Mouse (Mus musculus) heart, embryonic 15.5 days (tissue): ENCODE measurements at regions not wholly inside any gene's neighbourhood (a gene's known extent, or its start where the extent isn't known, plus 50 kb on each side); places are given as distances from the start of the nearest gene placed in this dataset.

ENCODE experiments used
- ATAC-seq: fragments of 200-750 bp; cut with Nextera tagmentation; replicated peaks from 2 replicates; pipeline ENCODE4 v1.8.0; 2017; ENCODE audit warnings: low read depth, moderate TSS enrichment; ENCODE audit not compliant: insufficient number of reproducible peaks, insufficient read depth, low FRiP score
- H3K27ac ChIP-seq: fragments of 300-500 bp; sonication (generic); 2 replicates; pipeline ENCODE4 v1.5.1; 2015; ENCODE audit warnings: mild to moderate bottlenecking, inconsistent platforms
- H3K27me3 ChIP-seq: fragments of 300-500 bp; sonication (generic); 2 replicates; pipeline ENCODE4 v1.6.1; 2015; ENCODE audit warnings: inconsistent platforms
- H3K36me3 ChIP-seq: fragments of 300-500 bp; sonication (generic); 2 replicates; pipeline ENCODE4 v1.6.1; 2015; ENCODE audit warnings: mild to moderate bottlenecking, inconsistent platforms
- H3K4me1 ChIP-seq: fragments of 300-500 bp; sonication (generic); replicated peaks from 2 replicates; pipeline ENCODE4 v1.6.1; 2015; ENCODE audit warnings: inconsistent platforms
- H3K4me2 ChIP-seq: fragments of 300-500 bp; sonication (generic); 2 replicates; pipeline ENCODE4 v1.6.1; 2015; ENCODE audit warnings: inconsistent platforms, mild to moderate bottlenecking, moderate library complexity
- H3K4me3 ChIP-seq: fragments of 300-500 bp; sonication (generic); 2 replicates; pipeline ENCODE4 v1.5.1; 2015; ENCODE audit warnings: mild to moderate bottlenecking, inconsistent platforms
- H3K9ac ChIP-seq: fragments of 300-500 bp; sonication (generic); 2 replicates; pipeline ENCODE4 v1.6.1; 2015; ENCODE audit warnings: mild to moderate bottlenecking, inconsistent platforms
- H3K9me3 ChIP-seq: fragments of 300-500 bp; sonication (generic); replicated peaks from 2 replicates; pipeline ENCODE4 v1.6.1; 2016; ENCODE audit warnings: inconsistent platforms
- WGBS: fragments of 180-500 bp; shearing (Covaris S2); methylation state at CpG from one replicate; pipeline ENCODE4 v1.1.7; 2015; ENCODE audit warnings: mixed read lengths; 5-methylcytosine and 5-hydroxymethylcytosine counted together

GRCm38 (mm10) chr11:111675673-111676072, 609.7 kb downstream of the Kcnj2 start:
- Histone ChIP-seq H3K36me3 (no peaks in the 10 kb centered on the region), H3K27me3 (no peaks in the 10 kb centered on the region), H3K4me1 (no peaks in the 10 kb centered on the region), H3K4me2 (no peak overlapping the region), H3K4me3 (no peak overlapping the region), H3K27ac (no peak overlapping the region), H3K9ac (no peak overlapping the region), H3K9me3 (no peaks in the 10 kb centered on the region)
- WGBS = 21% methylated on average over 1 of the region's 1 CpGs
- no peak for ATAC-seq

- H3K36me3 ChIP-seq = no peaks in the 10 kb centered on the region
- H3K27me3 ChIP-seq = no peaks in the 10 kb centered on the region
- no peak overlapping the region for H3K27ac ChIP-seq
- H3K4me1 ChIP-seq = no peaks in the 10 kb centered on the region
- no peak overlapping the region for H3K4me2 ChIP-seq
- no peak overlapping the region for H3K9ac ChIP-seq
- no peak for ATAC-seq
- H3K4me3 ChIP-seq = no peak overlapping the region
- WGBS = 81% methylated on average over 7 of the region's 7 CpGs
- no peaks in the 10 kb centered on the region for H3K9me3 ChIP-seq
Observed at GRCm38 (mm10) chr11:111682341-111682740, 616.4 kb downstream of the Kcnj2 start.

- Histone ChIP-seq H3K27me3 (no peaks in the 10 kb centered on the region), H3K36me3 (no peaks in the 10 kb centered on the region), H3K27ac (no peak overlapping the region), H3K4me2 (no peak overlapping the region), H3K9me3 (no peaks in the 10 kb centered on the region), H3K9ac (no peak overlapping the region), H3K4me3 (no peak overlapping the region), H3K4me1 (no peaks in the 10 kb centered on the region)
- no peak for ATAC-seq
- 70% methylated on average over 4 of the region's 4 CpGs for WGBS
Observed at GRCm38 (mm10) chr11:111683909-111684308, 617.9 kb downstream of the Kcnj2 start.

GRCm38 (mm10) chr11:111687769-111688168, 621.8 kb downstream of the Kcnj2 start:
- Histone ChIP-seq H3K9ac (no peak overlapping the region), H3K4me1 (no peaks in the 10 kb centered on the region), H3K36me3 (no peaks in the 10 kb centered on the region), H3K4me3 (no peak overlapping the region), H3K9me3 (no peaks in the 10 kb centered on the region), H3K4me2 (no peak overlapping the region), H3K27ac (no peak overlapping the region), H3K27me3 (no peaks in the 10 kb centered on the region)
- ATAC-seq = no peak
- WGBS = 29% methylated on average over 3 of the region's 3 CpGs

- 59% methylated on average over 6 of the region's 6 CpGs for WGBS
- H3K4me3 ChIP-seq = no peak overlapping the region
- no peaks in the 10 kb centered on the region for H3K9me3 ChIP-seq
- H3K9ac ChIP-seq = no peak overlapping the region
- no peak for ATAC-seq
- no peak overlapping the region for H3K4me2 ChIP-seq
- no peaks in the 10 kb centered on the region for H3K27me3 ChIP-seq
- H3K27ac ChIP-seq = no peak overlapping the region
- no peaks in the 10 kb centered on the region for H3K4me1 ChIP-seq
- no peaks in the 10 kb centered on the region for H3K36me3 ChIP-seq
Observed at GRCm38 (mm10) chr11:111688186-111688860, 622.4 kb downstream of the Kcnj2 start.

GRCm38 (mm10) chr11:111689899-111690298, 623.9 kb downstream of the Kcnj2 start:
- H3K4me2 ChIP-seq = no peak overlapping the region
- H3K36me3 ChIP-seq = no peaks in the 10 kb centered on the region
- ATAC-seq = no peak
- no peak overlapping the region for H3K27ac ChIP-seq
- 63% methylated on average over 2 of the region's 2 CpGs for WGBS
- H3K4me1 ChIP-seq = no peaks in the 10 kb centered on the region
- no peak overlapping the region for H3K4me3 ChIP-seq
- H3K27me3 ChIP-seq = no peaks in the 10 kb centered on the region
- H3K9ac ChIP-seq = no peak overlapping the region
- H3K9me3 ChIP-seq = no peaks in the 10 kb centered on the region

GRCm38 (mm10) chr11:111691512-111691911, 625.5 kb downstream of the Kcnj2 start:
- Histone ChIP-seq H3K27ac (no peak overlapping the region), H3K9ac (no peak overlapping the region), H3K4me1 (no peaks in the 10 kb centered on the region), H3K4me2 (no peak overlapping the region), H3K36me3 (no peaks in the 10 kb centered on the region), H3K4me3 (no peak overlapping the region), H3K9me3 (no peaks in the 10 kb centered on the region), H3K27me3 (no peaks in the 10 kb centered on the region)
- WGBS = 81% methylated on average over 2 of the region's 2 CpGs
- no peak for ATAC-seq

- Histone ChIP-seq H3K9me3 (no peaks in the 10 kb centered on the region), H3K36me3 (no peaks in the 10 kb centered on the region), H3K4me3 (no peak overlapping the region), H3K4me2 (no peak overlapping the region), H3K27ac (no peak overlapping the region), H3K4me1 (no peaks in the 10 kb centered on the region), H3K27me3 (no peaks in the 10 kb centered on the region), H3K9ac (no peak overlapping the region)
- WGBS = 76% methylated on average over 2 of the region's 2 CpGs
- ATAC-seq = no peak
Observed at GRCm38 (mm10) chr11:111696668-111697067, 630.7 kb downstream of the Kcnj2 start.

- ATAC-seq = no peak
- no peak overlapping the region for H3K4me2 ChIP-seq
- no peak overlapping the region for H3K9ac ChIP-seq
- H3K36me3 ChIP-seq = no peaks in the 10 kb centered on the region
- 79% methylated on average over 3 of the region's 3 CpGs for WGBS
- no peaks in the 10 kb centered on the region for H3K4me1 ChIP-seq
- no peak overlapping the region for H3K27ac ChIP-seq
- no peaks in the 10 kb centered on the region for H3K9me3 ChIP-seq
- no peak overlapping the region for H3K4me3 ChIP-seq
- no peaks in the 10 kb centered on the region for H3K27me3 ChIP-seq
Observed at GRCm38 (mm10) chr11:111699862-111700261, 633.9 kb downstream of the Kcnj2 start.

GRCm38 (mm10) chr11:111706882-111707281, 640.9 kb downstream of the Kcnj2 start:
- Histone ChIP-seq H3K9ac (no peak overlapping the region), H3K4me3 (no peak overlapping the region), H3K4me1 (no peaks in the 10 kb centered on the region), H3K36me3 (no peaks in the 10 kb centered on the region), H3K27me3 (no peaks in the 10 kb centered on the region), H3K9me3 (no peaks in the 10 kb centered on the region), H3K27ac (no peak overlapping the region), H3K4me2 (no peak overlapping the region)
- 64% methylated on average over 4 of the region's 4 CpGs for WGBS
- no peak for ATAC-seq

GRCm38 (mm10) chr11:111715401-111715800, 649.4 kb downstream of the Kcnj2 start:
- 82% methylated on average over 5 of the region's 5 CpGs for WGBS
- no peaks in the 10 kb centered on the region for H3K36me3 ChIP-seq
- H3K27ac ChIP-seq = no peak overlapping the region
- H3K4me2 ChIP-seq = no peak overlapping the region
- H3K4me1 ChIP-seq = no peaks in the 10 kb centered on the region
- no peak for ATAC-seq
- H3K4me3 ChIP-seq = no peak overlapping the region
- H3K27me3 ChIP-seq = no peaks in the 10 kb centered on the region
- H3K9me3 ChIP-seq = no peaks in the 10 kb centered on the region
- H3K9ac ChIP-seq = no peak overlapping the region

GRCm38 (mm10) chr11:111722276-111722675, 656.3 kb downstream of the Kcnj2 start:
- Histone ChIP-seq H3K9ac (no peak overlapping the region), H3K36me3 (no peaks in the 10 kb centered on the region), H3K4me2 (no peak overlapping the region), H3K4me1 (no peaks in the 10 kb centered on the region), H3K27me3 (no peaks in the 10 kb centered on the region), H3K27ac (no peak overlapping the region), H3K4me3 (no peak overlapping the region), H3K9me3 (no peaks in the 10 kb centered on the region)
- no peak for ATAC-seq
- 65% methylated on average over 4 of the region's 4 CpGs for WGBS
